Mouse (Mus musculus): ENCODE results near the gene Tmem145.
"Not testable (repeated sequence)": the region's sequence is repeated elsewhere in the genome, so short reads cannot be mapped to it uniquely, and the experiment has no call there.

Tmem145 gene

GRCm38 (mm10) chr7:25305956-25306613, at the start of gene Tmem145:
Gene Tmem145, plus strand, starts transcription at chr7:25306106.
- DNase-seq = peak; percentile 69

GRCm38 (mm10) chr7:25261896-25262295, 44.0 kb upstream of the Tmem145 start:
- no peak for DNase-seq

- no peak for DNase-seq
Measured at GRCm38 (mm10) chr7:25263968-25264870, 41.7 kb upstream of the Tmem145 start.

- DNase-seq = not testable (repeated sequence)
Measured at GRCm38 (mm10) chr7:25265743-25266142, 40.2 kb upstream of the Tmem145 start.

GRCm38 (mm10) chr7:25266180-25266962, 39.5 kb upstream of the Tmem145 start:
- peak; percentile 68 for DNase-seq

- DNase-seq = peak; percentile 100
Measured at GRCm38 (mm10) chr7:25267301-25267750, 38.6 kb upstream of the Tmem145 start, which contains the start of gene Cic. Gene Cic, plus strand, starts transcription at chr7:25267704.

GRCm38 (mm10) chr7:25267751-25268463, 38.0 kb upstream of the Tmem145 start:
- peak; percentile 100 for DNase-seq

- DNase-seq = no peak
Measured at GRCm38 (mm10) chr7:25268588-25268987, 37.3 kb upstream of the Tmem145 start.

- DNase-seq = peak; percentile 69
Measured at GRCm38 (mm10) chr7:25269029-25269428, 36.9 kb upstream of the Tmem145 start.

- DNase-seq = peak; percentile 62
Measured at GRCm38 (mm10) chr7:25269545-25270271, 36.2 kb upstream of the Tmem145 start.

- DNase-seq = peak; percentile 58
Measured at GRCm38 (mm10) chr7:25270652-25271633, 35.0 kb upstream of the Tmem145 start.

GRCm38 (mm10) chr7:25271651-25272444, 34.1 kb upstream of the Tmem145 start:
- peak; percentile 54 for DNase-seq

- peak; percentile 50 for DNase-seq
Measured at GRCm38 (mm10) chr7:25272445-25273258, 33.3 kb upstream of the Tmem145 start.

- DNase-seq = peak; percentile 57
Measured at GRCm38 (mm10) chr7:25273259-25274241, 32.4 kb upstream of the Tmem145 start.

- no peak for DNase-seq
Measured at GRCm38 (mm10) chr7:25274571-25274970, 31.3 kb upstream of the Tmem145 start.

- DNase-seq = no peak
Measured at GRCm38 (mm10) chr7:25274996-25275395, 30.9 kb upstream of the Tmem145 start.

Measured in cerebellum, adult 9-10 months (tissue).